Mouse (Mus musculus) layer of hippocampus, adult 2 months (tissue): ENCODE measurements around the gene Clec16a. TPM values are rescaled to one million over a fixed set of nuclear protein-coding genes. Genes with fewer than 3 reads are reported as not detected.

Experiments used
- DNase-seq, 2 experiments: peaks; one replicate each; pipeline ENCODE4 v3.0.0; 2022; ENCODE audit warnings: low spot score in 2 of 2
- H3K27ac ChIP-seq: fragments of 200-600 bp; 2 replicates; pipeline ENCODE4 v1.8.1; 2022
- H3K4me3 ChIP-seq: fragments of 200-600 bp; 2 replicates; pipeline ENCODE4 v1.8.1; 2022; ENCODE audit warnings: mild to moderate bottlenecking
- CTCF ChIP-seq: fragments of 200-600 bp; conservative IDR thresholded peaks from 2 replicates; pipeline ENCODE4 v1.8.1; 2022; ENCODE audit warnings: antibody characterized with exemption, mild to moderate bottlenecking, moderate library complexity
- total RNA-seq, 2 experiments: library from RNA; stranded (reverse); gene quantifications; 2 replicates each; pipeline ENCODE4 v1.2.3; 2021

The Clec16a gene
- total RNA-seq, 2 experiments from 2014 or later: 98.8 to 105 TPM

- DNase-seq: no peak
- peak; percentile 78 for TF ChIP-seq CTCF
- H3K4me3 ChIP-seq: no peak overlapping the region
- no peak overlapping the region for H3K27ac ChIP-seq
Observed at GRCm38 (mm10) chr16:10571820-10572219, 26.7 kb downstream of the Clec16a start.

GRCm38 (mm10) chr16:10574936-10575335 is 29.8 kb downstream of the Clec16a start:
- Histone ChIP-seq H3K27ac (peak overlapping the region; percentile 11), H3K4me3 (no peak overlapping the region)
- no peak for DNase-seq
- no peak for TF ChIP-seq CTCF

GRCm38 (mm10) chr16:10575915-10576314 is 30.8 kb downstream of the Clec16a start:
- TF ChIP-seq CTCF: no peak
- Histone ChIP-seq H3K4me3 (no peak overlapping the region), H3K27ac (no peak overlapping the region)
- no peak for DNase-seq

GRCm38 (mm10) chr16:10577548-10577947 is 32.4 kb downstream of the Clec16a start:
- Histone ChIP-seq H3K4me3 (no peak overlapping the region), H3K27ac (no peak overlapping the region)
- TF ChIP-seq CTCF: no peak
- no peak for DNase-seq

GRCm38 (mm10) chr16:10578376-10578775 is 33.2 kb downstream of the Clec16a start:
- no peak for DNase-seq
- H3K27ac ChIP-seq: no peak overlapping the region
- no peak for TF ChIP-seq CTCF
- no peak overlapping the region for H3K4me3 ChIP-seq

- TF ChIP-seq CTCF: no peak
- Histone ChIP-seq H3K27ac (no peak overlapping the region), H3K4me3 (no peak overlapping the region)
- no peak for DNase-seq
Observed at GRCm38 (mm10) chr16:10581234-10581898, 36.2 kb downstream of the Clec16a start.

GRCm38 (mm10) chr16:10585165-10585564 is 40.0 kb downstream of the Clec16a start:
- no peak for TF ChIP-seq CTCF
- DNase-seq: no peak
- Histone ChIP-seq H3K4me3 (no peak overlapping the region), H3K27ac (no peak overlapping the region)

- peak; percentile 33 to 36 for DNase-seq
- peak; percentile 74 for TF ChIP-seq CTCF
- no peak overlapping the region for H3K4me3 ChIP-seq
Observed at GRCm38 (mm10) chr16:10586546-10586945, 41.4 kb downstream of the Clec16a start.

GRCm38 (mm10) chr16:10599888-10600740 is 55.0 kb downstream of the Clec16a start:
- DNase-seq: no peak
- Histone ChIP-seq H3K27ac (no peak overlapping the region), H3K4me3 (no peak overlapping the region)
- no peak for TF ChIP-seq CTCF

More at GRCm38 (mm10) chr16:10586546-10586945, 41.4 kb downstream of the Clec16a start:
- no peak overlapping the region for H3K27ac ChIP-seq

- no peak overlapping the region for H3K27ac ChIP-seq
- no peak for TF ChIP-seq CTCF
- no peak for DNase-seq
- no peak overlapping the region for H3K4me3 ChIP-seq
Observed at GRCm38 (mm10) chr16:10607802-10608201, 62.7 kb downstream of the Clec16a start.

- TF ChIP-seq CTCF: no peak
- Histone ChIP-seq H3K27ac (no peak overlapping the region), H3K4me3 (no peak overlapping the region)
- no peak for DNase-seq
Observed at GRCm38 (mm10) chr16:10609921-10610320, 64.8 kb downstream of the Clec16a start.

GRCm38 (mm10) chr16:10610801-10611200 is 65.7 kb downstream of the Clec16a start:
- DNase-seq: no peak
- TF ChIP-seq CTCF: no peak
- Histone ChIP-seq H3K4me3 (no peak overlapping the region), H3K27ac (no peak overlapping the region; the same call in 1 of the 2 replicates)

- peak overlapping the region; percentile 43; the same call in 1 of the 2 replicates for H3K27ac ChIP-seq
- no peak for DNase-seq
- no peak for TF ChIP-seq CTCF
- H3K4me3 ChIP-seq: no peak overlapping the region
Observed at GRCm38 (mm10) chr16:10611306-10611705, 66.2 kb downstream of the Clec16a start.
